Mouse (Mus musculus) MEL (cell line): ENCODE measurements around the gene Ctsh. TPM values are rescaled to one million over a fixed set of nuclear protein-coding genes. Genes with fewer than 3 reads are reported as not detected.

Experiments used
- DNase-seq: peaks from one replicate; pipeline ENCODE4 v3.0.0; 2011; ENCODE audit warnings: low read depth, low spot score
- H3K27ac ChIP-seq: 2 replicates; pipeline ENCODE4 v1.5.1; 2012; ENCODE audit warnings: low read depth, mild to moderate bottlenecking, control low read depth, low read length, moderate library complexity; ENCODE audit not compliant: control insufficient read depth
- H3K27me3 ChIP-seq, 2 experiments: fragments of 150-350 bp in 1 of 2; sonication (generic) in 1 of 2; 2 replicates each; pipeline ENCODE4 v1.6.1; 2012; ENCODE audit warnings: low read length in 2 of 2, mild to moderate bottlenecking in 2 of 2, improper control_type of control experiment in 1 of 2, moderate library complexity in 1 of 2; ENCODE audit not compliant: insufficient read depth in 2 of 2, control insufficient read depth in 1 of 2
- H3K36me3 ChIP-seq, 2 experiments: 2 replicates each; pipeline ENCODE4 v1.6.1; 2012 to 2014; ENCODE audit warnings: low read length in 2 of 2, improper control_type of control experiment in 1 of 2, inconsistent platforms in 1 of 2, mild to moderate bottlenecking in 1 of 2; ENCODE audit not compliant: insufficient read depth in 2 of 2, control insufficient read depth in 1 of 2
- H3K4me1 ChIP-seq, 2 experiments: fragments of 150-350 bp in 1 of 2; sonication (generic) in 1 of 2; 2 replicates each; pipeline ENCODE4 v1.6.1; 2012; ENCODE audit warnings: low read length in 2 of 2, improper control_type of control experiment in 1 of 2, mild to moderate bottlenecking in 1 of 2; ENCODE audit not compliant: insufficient read depth in 2 of 2, control insufficient read depth in 1 of 2
- H3K4me3 ChIP-seq, 2 experiments: fragments of 150-350 bp in 1 of 2; sonication (generic) in 1 of 2; 2 replicates each; pipeline ENCODE4 v1.5.1; 2012; ENCODE audit warnings: low read depth in 2 of 2, low read length in 2 of 2, mild to moderate bottlenecking in 2 of 2, moderate library complexity in 2 of 2, control low read depth in 1 of 2, improper control_type of control experiment in 1 of 2; ENCODE audit not compliant: control insufficient read depth in 1 of 2, insufficient read depth in 1 of 2
- H3K79me2 ChIP-seq: 2 replicates; pipeline ENCODE4 v1.6.1; 2012; ENCODE audit warnings: mild to moderate bottlenecking, low read length, moderate library complexity; ENCODE audit not compliant: control insufficient read depth, poor library complexity, insufficient read depth
- H3K9ac ChIP-seq: 2 replicates; pipeline ENCODE4 v1.6.1; 2012; ENCODE audit warnings: low read depth, mild to moderate bottlenecking, control low read depth, low read length, moderate library complexity; ENCODE audit not compliant: control insufficient read depth, poor library complexity, severe bottlenecking
- H3K9me3 ChIP-seq: fragments of 150-350 bp; sonication (generic); replicated peaks from 2 replicates; pipeline ENCODE4 v1.6.1; 2012; ENCODE audit warnings: mild to moderate bottlenecking, low read length, improper control_type of control experiment, moderate library complexity; ENCODE audit not compliant: insufficient read depth
- BHLHE40 ChIP-seq: IDR thresholded peaks from 2 replicates; pipeline ENCODE4 v1.6.1; 2012; ENCODE audit warnings: low read depth, mild to moderate bottlenecking, inconsistent platforms, low read length, improper control_type of control experiment, borderline replicate concordance
- CHD2 ChIP-seq: IDR thresholded peaks from 2 replicates; pipeline ENCODE4 v1.6.1; 2011; ENCODE audit warnings: low read length, improper control_type of control experiment
- ELF1 ChIP-seq: IDR thresholded peaks from 2 replicates; pipeline ENCODE4 v1.6.1; 2014; ENCODE audit warnings: low read depth, mild to moderate bottlenecking, inconsistent platforms, low read length, improper control_type of control experiment, moderate library complexity
- GABPA ChIP-seq: IDR thresholded peaks from 2 replicates; pipeline ENCODE4 v1.6.1; 2012; ENCODE audit warnings: low read depth, mild to moderate bottlenecking, inconsistent platforms, low read length, improper control_type of control experiment, moderate library complexity
- GATA1 ChIP-seq: IDR thresholded peaks from 2 replicates; pipeline ENCODE4 v1.6.1; 2011; ENCODE audit warnings: low read depth, low read length, improper control_type of control experiment
- HCFC1 ChIP-seq: IDR thresholded peaks from 2 replicates; pipeline ENCODE4 v1.6.1; 2012; ENCODE audit warnings: low read depth, mild to moderate bottlenecking, inconsistent platforms, low read length, improper control_type of control experiment, moderate library complexity
- JUND ChIP-seq: IDR thresholded peaks from 2 replicates; pipeline ENCODE4 v1.6.1; 2011; ENCODE audit warnings: low read depth, mild to moderate bottlenecking, improper control_type of control experiment, low read length
- MXI1 ChIP-seq: IDR thresholded peaks from 2 replicates; pipeline ENCODE4 v1.6.1; 2011; ENCODE audit warnings: mild to moderate bottlenecking, low read depth, low read length, improper control_type of control experiment
- MYC ChIP-seq: IDR thresholded peaks from 2 replicates; pipeline ENCODE4 v1.6.1; 2011; ENCODE audit warnings: low read depth, mild to moderate bottlenecking, low read length, improper control_type of control experiment, moderate library complexity
- NRF1 ChIP-seq: IDR thresholded peaks from 2 replicates; pipeline ENCODE4 v1.6.1; 2014; ENCODE audit warnings: low read depth, mild to moderate bottlenecking, inconsistent platforms, low read length, improper control_type of control experiment, moderate library complexity; ENCODE audit not compliant: poor library complexity, insufficient read depth, severe bottlenecking
- POLR2A ChIP-seq, 2 experiments: IDR thresholded peaks; 2 replicates each; pipeline ENCODE4 v1.6.1; 2011 to 2012; ENCODE audit warnings: low read length in 2 of 2, mild to moderate bottlenecking in 2 of 2, control low read depth in 1 of 2, improper control_type of control experiment in 1 of 2, low read depth in 1 of 2, moderate library complexity in 1 of 2; ENCODE audit not compliant: control insufficient read depth in 1 of 2, insufficient read depth in 1 of 2, poor library complexity in 1 of 2
- POLR2AphosphoS5 ChIP-seq: IDR thresholded peaks from 2 replicates; pipeline ENCODE4 v1.6.1; 2012; ENCODE audit warnings: low read depth, borderline replicate concordance, mild to moderate bottlenecking, inconsistent platforms, low read length, moderate library complexity, mixed read lengths
- RAD21 ChIP-seq: IDR thresholded peaks from 2 replicates; pipeline ENCODE4 v1.6.1; 2011; ENCODE audit warnings: mild to moderate bottlenecking, low read depth, low read length, improper control_type of control experiment
- SMC3 ChIP-seq: IDR thresholded peaks from 2 replicates; pipeline ENCODE4 v1.6.1; 2011; ENCODE audit warnings: low read depth, low read length, improper control_type of control experiment
- TAL1 ChIP-seq: IDR thresholded peaks from 2 replicates; pipeline ENCODE4 v1.6.1; 2012; ENCODE audit warnings: mild to moderate bottlenecking, inconsistent platforms, low read length, moderate library complexity, mixed read lengths
- USF1 ChIP-seq: IDR thresholded peaks from 2 replicates; pipeline ENCODE4 v1.6.1; 2014; ENCODE audit warnings: low read depth, mild to moderate bottlenecking, inconsistent platforms, low read length, improper control_type of control experiment, moderate library complexity
- USF2 ChIP-seq, 2 experiments: IDR thresholded peaks; 2 replicates each; pipeline ENCODE4 v1.6.1; 2011 to 2012; ENCODE audit warnings: improper control_type of control experiment in 2 of 2, low read length in 2 of 2, borderline replicate concordance in 1 of 2, inconsistent platforms in 1 of 2, low read depth in 1 of 2, mild to moderate bottlenecking in 1 of 2; ENCODE audit not compliant: insufficient read depth in 1 of 2
- ZKSCAN1 ChIP-seq: IDR thresholded peaks from 2 replicates; pipeline ENCODE4 v1.6.1; 2012; ENCODE audit warnings: low read depth, mild to moderate bottlenecking, inconsistent platforms, low read length, improper control_type of control experiment, moderate library complexity
- ZNF384 ChIP-seq: IDR thresholded peaks from 2 replicates; pipeline ENCODE4 v1.6.1; 2012; ENCODE audit warnings: low read depth, mild to moderate bottlenecking, inconsistent platforms, low read length, improper control_type of control experiment
- polyA plus RNA-seq, 2 experiments: library from polyadenylated mRNA; stranded (reverse) in 1 of 2; unstranded in 1 of 2; fragments of >175 nt in 1 of 2; fragments of >200 nt in 1 of 2; gene quantifications; 2 replicates each; pipeline versions ENCODE4 v1.2.1 to v1.2.4; 2012; ENCODE audit warnings: low replicate concordance in 2 of 2, low read depth in 1 of 2; ENCODE audit not compliant: insufficient read length in 2 of 2, insufficient read depth in 1 of 2, missing spikeins in 1 of 2
- total RNA-seq: library from RNA; depleted of rRNA; stranded (reverse); fragments of 300-350 nt; gene quantifications from 2 replicates; pipeline ENCODE4 v1.2.3, GENCODE M21; 2012

The Ctsh gene
- total and polyA plus RNA-seq, 3 experiments: not detected

DNA sequence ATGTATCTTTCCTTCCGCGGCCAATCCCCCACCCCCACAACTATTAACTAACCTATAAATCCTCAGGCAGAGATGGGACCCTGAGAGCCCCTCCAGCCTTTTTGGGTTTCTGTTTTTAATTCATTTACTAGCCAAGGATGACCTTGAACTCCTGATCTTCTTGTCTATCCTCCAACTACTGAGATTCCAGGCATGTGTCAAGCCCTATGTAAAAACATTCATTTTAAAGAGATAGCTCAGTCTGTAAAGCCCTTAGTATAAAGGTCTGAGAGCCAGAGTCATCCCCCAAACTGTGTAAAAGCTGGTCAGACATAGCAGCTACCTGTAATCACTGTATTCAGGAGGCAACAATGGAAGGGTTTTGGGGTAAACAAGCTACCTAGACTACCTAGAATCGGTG is 2.0 kb downstream of the Ctsh start:
- no peak overlapping the region for H3K4me3 ChIP-seq
- no peaks in the 10 kb centered on the region for H3K36me3 ChIP-seq
- no peak overlapping the region for H3K27ac ChIP-seq
- no peak overlapping the region for H3K9ac ChIP-seq
- H3K4me1 ChIP-seq: peaks cover 0 to 2% of the 10 kb centered on the region in 2 experiments; a peak in 1 of 4 replicates
- TF ChIP-seq GATA1 (no peak), NRF1 (no peak), CHD2 (no peak), JUND (no peak), TAL1 (no peak)
- no peaks in the 10 kb centered on the region for H3K9me3 ChIP-seq
- DNase-seq: no peak
- H3K79me2 ChIP-seq: no peaks in the 10 kb centered on the region
- H3K27me3 ChIP-seq: no peaks in the 10 kb centered on the region

DNA sequence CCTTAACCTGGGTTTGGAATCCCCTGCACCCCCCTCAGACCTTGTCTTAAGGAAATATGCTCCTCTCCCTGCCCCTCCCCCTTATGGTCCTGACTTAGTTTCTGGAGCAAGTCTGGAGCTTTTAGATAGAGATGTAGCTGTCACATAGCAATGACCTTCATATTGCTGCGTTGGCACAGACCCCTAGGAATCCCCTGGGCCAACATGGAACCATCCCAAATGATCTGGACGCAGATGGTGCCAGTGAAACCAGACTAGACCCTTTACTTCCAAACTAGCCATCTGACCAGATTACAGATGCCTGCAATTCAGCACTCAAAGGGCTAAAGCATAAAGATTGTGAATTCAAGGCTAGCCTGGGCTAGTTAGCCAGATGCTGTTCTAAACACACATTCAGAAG is 2.8 kb downstream of the Ctsh start:
- DNase-seq: no peak
- no peak overlapping the region for H3K27ac ChIP-seq
- TF ChIP-seq SMC3: no peak
- no peak for TF ChIP-seq ZNF384
- no peak for TF ChIP-seq JUND
- TF ChIP-seq POLR2AphosphoS5: no peak
- TF ChIP-seq HCFC1: no peak
- no peak for TF ChIP-seq RAD21
- TF ChIP-seq ELF1: no peak
- no peak for TF ChIP-seq BHLHE40
- no peak for TF ChIP-seq GABPA
- TF ChIP-seq USF2 (IDR thresholded peaks at IDR 0.05; ENCODE audit: borderline replicate concordance in 1 of 2, insufficient read depth in 1 of 2, low read depth in 1 of 2, low read length in 2 of 2): no peak
- TF ChIP-seq MXI1: no peak
- TF ChIP-seq ZKSCAN1: no peak
- TF ChIP-seq USF1: no peak
- TF ChIP-seq MYC: no peak
- no peak for TF ChIP-seq POLR2A (IDR thresholded peaks at IDR 0.05; ENCODE audit: control insufficient read depth in 1 of 2, insufficient read depth in 1 of 2, low read depth in 1 of 2, low read length in 2 of 2, poor library complexity in 1 of 2)
- no peak overlapping the region for H3K4me3 ChIP-seq
- H3K27me3 ChIP-seq: no peaks in the 10 kb centered on the region
- no peaks in the 10 kb centered on the region for H3K36me3 ChIP-seq
- no peak overlapping the region for H3K9ac ChIP-seq
- peaks cover 0 to 2% of the 10 kb centered on the region in 2 experiments; a peak in 1 of 4 replicates for H3K4me1 ChIP-seq
- no peaks in the 10 kb centered on the region for H3K79me2 ChIP-seq
- H3K9me3 ChIP-seq: no peaks in the 10 kb centered on the region
